Mouse (Mus musculus): ENCODE measurements around the gene Ttll13. TPM values are rescaled to one million over a fixed set of nuclear protein-coding genes. Genes with fewer than 3 reads are reported as not detected.

Gene Ttll13
- polyA plus RNA-seq, 1 experiment from 2014 or later = 1.2 TPM

DNA sequence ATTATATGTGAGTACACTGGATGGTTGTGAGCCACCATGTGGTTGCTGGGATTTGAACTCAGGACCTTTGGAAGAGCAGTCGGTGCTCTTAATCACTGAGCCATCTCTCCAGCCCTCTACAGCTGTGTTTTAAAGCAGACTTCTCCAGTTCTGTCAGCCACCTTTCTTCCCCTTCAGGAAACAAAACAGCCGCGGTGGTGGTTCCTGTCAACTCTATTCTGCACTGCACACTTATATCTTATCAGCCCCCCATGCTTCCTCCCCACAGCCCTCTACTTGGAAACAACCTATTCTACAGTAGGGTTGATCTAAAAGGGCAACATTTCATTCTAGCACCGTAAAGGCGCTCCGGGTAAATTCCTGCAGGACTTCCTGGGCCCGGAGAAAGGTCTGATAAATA, 683 bp downstream of the Ttll13 start:
- Histone ChIP-seq H3K27me3 (replicated peaks; ENCODE audit: control insufficient read depth, insufficient read depth, low read length) (no peaks in the 10 kb centered on the region), H3K4me1 (replicated peaks; ENCODE audit: control insufficient read depth, insufficient read depth, low read length) (0 out of 2 replicates have a peak, but pooled peaks cover 2% of the 10 kb centered on the region), H3K4me3 (replicated peaks; ENCODE audit: low read length) (peak overlapping the region; percentile 56), H3K27ac (ENCODE audit: low read length) (no peak overlapping the region), H3K4me2 (ENCODE audit: low read length) (peak overlapping the region; percentile 63), H3K9me3 (ENCODE audit: control insufficient read depth, low read length) (no peaks in the 10 kb centered on the region), H3K9ac (replicated peaks; ENCODE audit: low read depth, low read length) (no peak overlapping the region; the same call in 1 of the 2 replicates), H3K36me3 (ENCODE audit: control insufficient read depth, insufficient read depth) (no peaks in the 10 kb centered on the region)
- ATAC-seq = no peak
- 72% methylated on average over 7 of the region's 7 CpGs for WGBS

DNA sequence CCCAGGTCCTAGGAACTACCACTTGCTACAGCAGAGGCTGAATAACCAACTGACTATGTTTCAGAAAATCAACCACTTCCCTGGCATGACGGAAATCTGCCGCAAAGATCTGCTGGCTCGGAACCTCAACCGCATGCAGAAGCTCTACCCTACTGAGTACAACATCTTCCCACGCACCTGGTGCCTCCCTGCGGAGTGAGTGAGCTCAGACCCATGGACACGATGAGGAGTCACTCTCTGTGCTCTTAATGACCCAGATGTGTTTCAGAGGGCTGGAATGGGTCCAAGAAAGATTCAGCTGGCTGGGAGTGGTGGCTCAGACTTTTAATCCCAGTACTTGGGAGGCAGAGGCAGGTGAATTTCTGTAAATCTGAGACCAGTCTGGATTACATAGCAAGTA, 6.3 kb downstream of the Ttll13 start:
- Histone ChIP-seq H3K4me3 (replicated peaks; ENCODE audit: low read length) (no peak overlapping the region), H3K36me3 (ENCODE audit: control insufficient read depth, insufficient read depth) (no peaks in the 10 kb centered on the region), H3K9me3 (ENCODE audit: control insufficient read depth, low read length) (no peaks in the 10 kb centered on the region), H3K4me2 (ENCODE audit: low read length) (no peak overlapping the region), H3K9ac (replicated peaks; ENCODE audit: low read depth, low read length) (no peak overlapping the region), H3K4me1 (replicated peaks; ENCODE audit: control insufficient read depth, insufficient read depth, low read length) (no peaks in the 10 kb centered on the region), H3K27me3 (replicated peaks; ENCODE audit: control insufficient read depth, insufficient read depth, low read length) (peaks cover 14% of the 10 kb centered on the region), H3K27ac (ENCODE audit: low read length) (no peak overlapping the region)
- 84% methylated on average over 7 of the region's 7 CpGs for WGBS
- no peak for ATAC-seq

DNA sequence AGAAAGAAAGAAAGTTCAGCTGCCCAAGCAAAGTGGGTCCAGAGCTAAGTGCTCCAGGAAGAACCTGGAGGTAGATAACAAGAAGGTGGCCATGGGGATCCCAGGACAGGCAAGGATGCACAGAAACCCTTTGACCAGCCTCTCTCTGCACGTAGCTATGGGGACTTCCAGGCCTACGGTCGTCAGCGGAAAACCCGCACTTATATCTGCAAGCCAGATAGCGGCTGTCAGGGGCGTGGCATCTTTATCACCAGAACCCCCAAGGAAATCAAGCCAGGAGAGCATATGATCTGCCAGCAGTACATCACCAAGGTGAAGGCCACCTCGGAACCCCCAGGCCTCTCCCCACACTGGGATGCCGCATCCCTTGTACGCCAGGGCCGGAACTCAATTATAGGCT, 6.7 kb downstream of the Ttll13 start:
- Histone ChIP-seq H3K4me3 (replicated peaks; ENCODE audit: low read length) (no peak overlapping the region), H3K9ac (replicated peaks; ENCODE audit: low read depth, low read length) (no peak overlapping the region), H3K27ac (ENCODE audit: low read length) (no peak overlapping the region), H3K9me3 (ENCODE audit: control insufficient read depth, low read length) (no peaks in the 10 kb centered on the region), H3K4me1 (replicated peaks; ENCODE audit: control insufficient read depth, insufficient read depth, low read length) (no peaks in the 10 kb centered on the region), H3K4me2 (ENCODE audit: low read length) (no peak overlapping the region), H3K27me3 (replicated peaks; ENCODE audit: control insufficient read depth, insufficient read depth, low read length) (peaks cover 17% of the 10 kb centered on the region), H3K36me3 (ENCODE audit: control insufficient read depth, insufficient read depth) (no peaks in the 10 kb centered on the region)
- ATAC-seq = no peak
- 90% methylated on average over 11 of the region's 11 CpGs for WGBS

DNA sequence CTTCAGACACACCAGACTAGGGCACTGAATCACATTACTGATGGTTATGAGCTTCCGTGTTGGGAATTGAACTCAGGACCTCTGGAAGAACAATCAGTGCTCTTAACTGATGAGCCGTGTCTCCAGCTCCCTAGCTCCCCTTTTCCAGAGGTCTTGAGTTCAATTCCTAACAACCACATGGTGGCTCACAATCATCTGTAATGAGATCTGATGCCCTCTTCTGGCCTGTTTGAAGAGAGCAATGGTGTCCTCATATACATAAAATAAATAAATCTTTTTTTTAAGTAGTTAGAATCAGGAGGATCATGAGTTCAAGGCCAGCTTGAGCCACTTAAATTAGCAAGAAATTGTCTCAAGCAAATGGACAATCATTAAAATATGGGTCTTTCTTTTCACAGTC, 9.8 kb downstream of the Ttll13 start:
- H3K4me3 ChIP-seq (replicated peaks; ENCODE audit: low read length) = no peak overlapping the region
- H3K27me3 ChIP-seq (replicated peaks; ENCODE audit: control insufficient read depth, insufficient read depth, low read length) = peaks cover 30% of the 10 kb centered on the region
- H3K9ac ChIP-seq (replicated peaks; ENCODE audit: low read depth, low read length) = no peak overlapping the region
- no peak overlapping the region for H3K27ac ChIP-seq (ENCODE audit: low read length)
- H3K9me3 ChIP-seq (ENCODE audit: control insufficient read depth, low read length) = no peaks in the 10 kb centered on the region
- ATAC-seq = no peak
- 70% methylated on average over 2 of the region's 2 CpGs for WGBS
- no peaks in the 10 kb centered on the region for H3K36me3 ChIP-seq (ENCODE audit: control insufficient read depth, insufficient read depth)
- H3K4me2 ChIP-seq (ENCODE audit: low read length) = no peak overlapping the region
- H3K4me1 ChIP-seq (replicated peaks; ENCODE audit: control insufficient read depth, insufficient read depth, low read length) = 0 out of 2 replicates have a peak, but pooled peaks cover 3% of the 10 kb centered on the region

DNA sequence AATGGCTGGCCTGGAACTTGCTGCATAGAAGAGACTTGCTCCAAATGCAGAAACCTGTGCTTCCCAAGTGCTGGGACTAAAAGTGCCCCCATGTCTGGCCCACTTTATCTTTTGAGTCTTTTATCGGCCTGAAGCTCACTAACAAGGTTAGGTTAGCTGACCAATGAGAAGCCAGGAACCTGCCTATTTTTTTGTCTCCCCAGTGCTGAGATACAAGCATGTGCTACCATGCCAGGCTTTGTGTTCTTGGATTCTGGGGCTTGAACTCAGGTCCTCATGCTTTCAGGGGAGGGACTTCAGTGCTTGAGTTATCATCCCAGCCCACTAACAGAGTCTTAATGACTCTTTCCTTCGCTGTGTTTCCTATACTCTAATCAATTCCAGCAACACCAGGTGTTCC, 11.5 kb downstream of the Ttll13 start:
- H3K4me3 ChIP-seq (replicated peaks; ENCODE audit: low read length) = no peak overlapping the region
- ATAC-seq = no peak
- H3K4me1 ChIP-seq (replicated peaks; ENCODE audit: control insufficient read depth, insufficient read depth, low read length) = peaks cover 12% of the 10 kb centered on the region
- H3K9me3 ChIP-seq (ENCODE audit: control insufficient read depth, low read length) = no peaks in the 10 kb centered on the region
- no peak overlapping the region for H3K4me2 ChIP-seq (ENCODE audit: low read length)
- peaks cover 28% of the 10 kb centered on the region for H3K27me3 ChIP-seq (replicated peaks; ENCODE audit: control insufficient read depth, insufficient read depth, low read length)
- WGBS = 68% methylated on average over 2 of the region's 2 CpGs
- H3K9ac ChIP-seq (replicated peaks; ENCODE audit: low read depth, low read length) = no peak overlapping the region
- H3K27ac ChIP-seq (ENCODE audit: low read length) = no peak overlapping the region
- no peaks in the 10 kb centered on the region for H3K36me3 ChIP-seq (ENCODE audit: control insufficient read depth, insufficient read depth)

DNA sequence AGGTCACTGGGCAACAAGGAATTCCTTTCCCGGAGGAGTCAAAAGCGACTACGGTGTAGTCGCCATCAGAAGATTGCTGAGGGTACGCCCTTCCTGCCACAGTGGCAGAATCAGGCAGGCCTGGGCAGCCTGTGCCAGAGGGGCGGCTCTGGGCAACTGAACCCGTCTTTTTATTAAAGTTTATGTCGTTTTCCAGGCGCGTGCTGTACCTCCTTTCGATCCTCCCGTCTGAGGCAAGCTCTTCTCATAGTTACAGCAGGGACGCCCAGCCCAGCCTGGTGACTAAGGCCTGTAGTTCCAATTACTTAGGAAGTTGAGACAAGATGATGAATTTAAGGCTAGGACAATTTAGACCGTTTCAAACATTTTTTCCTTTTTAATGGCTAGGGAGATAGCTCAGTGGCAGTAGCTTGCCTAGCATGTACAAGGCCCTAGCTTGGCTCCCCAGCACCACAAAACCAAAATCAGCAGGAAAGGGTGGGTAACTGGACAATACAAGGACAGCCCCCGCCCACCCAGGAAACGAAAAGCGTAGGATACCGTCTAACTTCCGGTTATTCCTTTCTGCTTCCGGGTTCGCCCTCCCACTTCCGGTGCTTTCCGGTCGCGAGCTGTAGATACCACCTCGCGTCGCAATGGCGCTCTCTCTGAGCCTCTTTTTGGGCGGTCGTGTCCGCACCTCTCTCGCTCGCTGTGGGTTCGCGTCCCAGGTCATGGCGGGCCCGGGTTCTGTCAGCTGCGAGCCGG, 14.6 kb downstream of the Ttll13 start, which contains the start of gene Ngrn:
Gene Ngrn (plus strand): TSS at position 591 of the 747 bp plus-strand sequence.
- Histone ChIP-seq H3K4me2 (ENCODE audit: low read length) (peak within 1 kb of the TSS; percentile 69), H3K27me3 (replicated peaks; ENCODE audit: control insufficient read depth, insufficient read depth, low read length) (peaks cover 23% of the 10 kb centered on the region; the same call in 1 of the 2 replicates), H3K9me3 (ENCODE audit: control insufficient read depth, low read length) (no peaks in the 10 kb centered on the region), H3K27ac (ENCODE audit: low read length) (peak within 1 kb of the TSS; percentile 65), H3K36me3 (ENCODE audit: control insufficient read depth, insufficient read depth) (peaks cover 15% of the 10 kb centered on the region), H3K4me3 (replicated peaks; ENCODE audit: low read length) (peak within 1 kb of the TSS; percentile 85), H3K4me1 (replicated peaks; ENCODE audit: control insufficient read depth, insufficient read depth, low read length) (peaks cover 16% of the 10 kb centered on the region), H3K9ac (replicated peaks; ENCODE audit: low read depth, low read length) (peak within 1 kb of the TSS; percentile 78)
- 27% methylated on average over 40 of the region's 40 CpGs for WGBS
- ATAC-seq = peak; percentile 92

DNA sequence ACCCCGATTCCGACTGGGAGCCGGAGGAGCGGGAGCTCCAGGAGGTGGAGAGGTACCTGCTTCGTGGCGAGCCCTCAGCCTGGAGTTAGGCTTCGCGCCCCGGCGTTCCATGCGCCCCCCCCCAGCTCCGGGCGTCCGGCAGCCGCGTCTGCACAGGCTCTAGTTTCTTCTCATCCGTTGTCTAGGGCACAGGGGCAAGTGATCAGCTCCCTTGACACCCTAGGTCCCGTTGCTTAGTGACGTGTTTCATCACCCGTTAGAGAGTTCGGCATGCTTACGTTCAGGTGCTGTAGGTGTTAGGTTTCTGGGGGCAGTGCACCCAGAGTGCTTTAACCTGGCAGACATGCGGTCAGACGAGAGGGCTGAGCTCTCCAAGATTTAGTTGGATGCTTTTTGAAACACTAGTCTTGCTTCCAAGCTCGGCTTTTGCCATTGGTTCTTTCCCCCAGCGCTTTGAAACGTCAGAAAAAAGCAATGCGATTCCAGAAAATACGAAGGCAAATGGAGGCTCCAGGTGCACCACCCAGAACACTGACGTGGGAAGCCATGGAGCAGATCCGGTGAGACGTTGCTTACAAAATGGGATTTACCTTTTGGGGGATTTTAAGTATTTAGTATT, 15.3 kb downstream of the Ttll13 start:
- Histone ChIP-seq H3K4me2 (ENCODE audit: low read length) (peak overlapping the region; percentile 69), H3K4me1 (replicated peaks; ENCODE audit: control insufficient read depth, insufficient read depth, low read length) (peaks cover 16% of the 10 kb centered on the region), H3K27ac (ENCODE audit: low read length) (peak overlapping the region; percentile 65), H3K27me3 (replicated peaks; ENCODE audit: control insufficient read depth, insufficient read depth, low read length) (peaks cover 23% of the 10 kb centered on the region; the same call in 1 of the 2 replicates), H3K36me3 (ENCODE audit: control insufficient read depth, insufficient read depth) (peaks cover 22% of the 10 kb centered on the region), H3K9me3 (ENCODE audit: control insufficient read depth, low read length) (no peaks in the 10 kb centered on the region), H3K9ac (replicated peaks; ENCODE audit: low read depth, low read length) (peak overlapping the region; percentile 78), H3K4me3 (replicated peaks; ENCODE audit: low read length) (peak overlapping the region; percentile 85)
- ATAC-seq = peak; percentile 49
- 2% methylated on average over 32 of the region's 32 CpGs for WGBS

DNA sequence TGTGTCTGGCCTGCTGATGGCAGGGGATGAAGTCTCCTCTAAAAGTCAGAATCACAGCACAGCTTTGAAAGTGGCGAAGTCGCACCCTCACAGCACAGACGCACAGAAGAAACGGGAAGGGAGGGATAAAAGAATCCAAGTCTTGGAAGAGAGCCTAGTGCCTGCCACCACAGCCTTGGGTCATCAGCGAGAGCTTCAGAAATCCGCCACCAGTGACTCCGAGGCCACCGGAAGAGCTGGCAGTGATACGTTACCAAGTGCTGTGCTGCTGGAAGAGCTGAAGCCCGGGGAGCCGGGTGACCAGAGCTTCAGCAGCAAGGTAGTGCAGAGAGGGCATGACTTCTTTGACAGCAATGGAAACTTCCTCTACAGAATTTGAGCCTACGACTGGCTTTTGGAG, 18.4 kb downstream of the Ttll13 start:
- no peaks in the 10 kb centered on the region for H3K9me3 ChIP-seq (ENCODE audit: control insufficient read depth, low read length)
- H3K4me3 ChIP-seq (replicated peaks; ENCODE audit: low read length) = no peak overlapping the region
- WGBS = 93% methylated on average over 12 of the region's 12 CpGs
- H3K27ac ChIP-seq (ENCODE audit: low read length) = no peak overlapping the region
- peaks cover 20% of the 10 kb centered on the region for H3K4me1 ChIP-seq (replicated peaks; ENCODE audit: control insufficient read depth, insufficient read depth, low read length)
- ATAC-seq = no peak
- peaks cover 4% of the 10 kb centered on the region; the same call in 1 of the 2 replicates for H3K27me3 ChIP-seq (replicated peaks; ENCODE audit: control insufficient read depth, insufficient read depth, low read length)
- H3K4me2 ChIP-seq (ENCODE audit: low read length) = no peak overlapping the region
- H3K36me3 ChIP-seq (ENCODE audit: control insufficient read depth, insufficient read depth) = peaks cover 25% of the 10 kb centered on the region
- no peak overlapping the region for H3K9ac ChIP-seq (replicated peaks; ENCODE audit: low read depth, low read length)

DNA sequence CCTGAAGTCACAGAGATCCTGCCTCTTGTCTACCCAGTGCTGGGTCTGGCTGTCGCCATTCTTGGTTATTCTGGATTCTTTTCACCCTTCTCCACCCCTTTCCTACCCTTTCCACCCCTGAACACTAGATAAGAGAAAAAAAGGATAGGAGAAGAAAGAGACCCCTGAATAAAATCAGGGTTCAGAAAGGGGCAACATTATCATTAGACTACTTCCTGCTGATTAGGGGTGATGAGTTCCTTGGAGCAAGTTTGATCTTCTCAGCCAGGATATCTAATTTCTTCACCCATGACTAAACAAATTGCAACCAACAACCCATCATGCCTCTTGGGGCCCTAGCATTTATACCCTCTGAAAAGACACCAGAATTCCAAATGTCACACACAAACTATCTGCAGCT, 21.6 kb downstream of the Ttll13 start:
- Histone ChIP-seq H3K4me1 (replicated peaks; ENCODE audit: control insufficient read depth, insufficient read depth, low read length) (peaks cover 21% of the 10 kb centered on the region), H3K36me3 (ENCODE audit: control insufficient read depth, insufficient read depth) (peaks cover 25% of the 10 kb centered on the region), H3K27me3 (replicated peaks; ENCODE audit: control insufficient read depth, insufficient read depth, low read length) (no peaks in the 10 kb centered on the region), H3K27ac (ENCODE audit: low read length) (no peak overlapping the region), H3K4me3 (replicated peaks; ENCODE audit: low read length) (no peak overlapping the region), H3K9me3 (ENCODE audit: control insufficient read depth, low read length) (no peaks in the 10 kb centered on the region), H3K9ac (replicated peaks; ENCODE audit: low read depth, low read length) (no peak overlapping the region), H3K4me2 (ENCODE audit: low read length) (no peak overlapping the region)
- ATAC-seq = no peak
- WGBS = 88% methylated on average over 1 of the region's 1 CpGs

Data from forebrain, embryonic 16.5 days (tissue).